Mouse (Mus musculus) stomach, embryonic 15.5 days (tissue): ENCODE measurements around the gene Snrpe. TPM values are rescaled to one million over a fixed set of nuclear protein-coding genes. Genes with fewer than 3 reads are reported as not detected.

Experiments
- ATAC-seq: fragments of 200-750 bp; cut with Nextera tagmentation; 2 replicates; pipeline ENCODE4 v1.8.0; 2017; ENCODE audit warnings: low read depth, moderate number of reproducible peaks, moderate TSS enrichment; ENCODE audit not compliant: insufficient read depth, low FRiP score
- H3K27ac ChIP-seq: fragments of 300-500 bp; sonication (generic); 2 replicates; pipeline ENCODE4 v1.5.1; 2015; ENCODE audit warnings: mild to moderate bottlenecking, inconsistent platforms
- H3K27me3 ChIP-seq: fragments of 300-500 bp; sonication (generic); replicated peaks from 2 replicates; pipeline ENCODE4 v1.6.1; 2015; ENCODE audit warnings: inconsistent platforms
- H3K36me3 ChIP-seq: fragments of 300-500 bp; sonication (generic); 2 replicates; pipeline ENCODE4 v1.6.1; 2015; ENCODE audit warnings: inconsistent platforms
- H3K4me1 ChIP-seq: fragments of 300-500 bp; sonication (generic); 2 replicates; pipeline ENCODE4 v1.6.1; 2015; ENCODE audit warnings: inconsistent platforms
- H3K4me2 ChIP-seq: fragments of 300-500 bp; sonication (generic); 2 replicates; pipeline ENCODE4 v1.6.1; 2015; ENCODE audit warnings: mild to moderate bottlenecking, inconsistent platforms
- H3K4me3 ChIP-seq: fragments of 300-500 bp; sonication (generic); replicated peaks from 2 replicates; pipeline ENCODE4 v1.5.1; 2015; ENCODE audit warnings: inconsistent platforms
- H3K9ac ChIP-seq: fragments of 300-500 bp; sonication (generic); 2 replicates; pipeline ENCODE4 v1.6.1; 2015; ENCODE audit warnings: inconsistent platforms
- H3K9me3 ChIP-seq: fragments of 300-500 bp; sonication (generic); 2 replicates; pipeline ENCODE4 v1.6.1; 2016; ENCODE audit warnings: inconsistent platforms
- WGBS: fragments of 180-500 bp; shearing (Covaris S2); methylation state at CpG from one replicate; pipeline ENCODE4 v1.1.7; 2015; 5-methylcytosine and 5-hydroxymethylcytosine counted together
- polyA plus RNA-seq: library from polyadenylated mRNA; unstranded; fragments of >200 nt; fragmentation: Nextera tagmentation; extraction: Ambion mirVana; gene quantifications from 2 replicates; pipeline ENCODE4 v1.2.1, GENCODE M21; 2015

Snrpe gene
- 574 and 580 TPM in 2 replicates for polyA plus RNA-seq

GRCm38 (mm10) chr1:133609771-133610502 is at the start of gene Snrpe:
TSS of gene Snrpe (minus strand) at chr1:133610291.
- Histone ChIP-seq H3K4me2 (peak within 1 kb of the TSS; percentile 62), H3K36me3 (peaks cover 37% of the 10 kb centered on the region), H3K27me3 (no peaks in the 10 kb centered on the region), H3K9ac (peak within 1 kb of the TSS; percentile 95), H3K9me3 (no peaks in the 10 kb centered on the region), H3K4me3 (peak within 1 kb of the TSS; percentile 97), H3K4me1 (no peaks in the 10 kb centered on the region), H3K27ac (peak within 1 kb of the TSS; percentile 93)
- under 1% methylated on average over 73 of the region's 73 CpGs for WGBS
- ATAC-seq: peak; percentile 98

GRCm38 (mm10) chr1:133658878-133659277 is 48.8 kb upstream of the Snrpe start:
- ATAC-seq: no peak
- H3K4me3 ChIP-seq: no peak overlapping the region; the same call in 1 of the 2 replicates
- no peak overlapping the region for H3K9ac ChIP-seq
- no peak overlapping the region for H3K27ac ChIP-seq
- peaks cover 37% of the 10 kb centered on the region for H3K4me1 ChIP-seq
- 81% methylated on average over 3 of the region's 3 CpGs for WGBS
- no peaks in the 10 kb centered on the region for H3K27me3 ChIP-seq
- peak overlapping the region; percentile 67; the same call in 1 of the 2 replicates for H3K4me2 ChIP-seq
- no peaks in the 10 kb centered on the region for H3K9me3 ChIP-seq
- H3K36me3 ChIP-seq: peaks cover 3% of the 10 kb centered on the region; the same call in 1 of the 2 replicates

GRCm38 (mm10) chr1:133656811-133657210 is 46.7 kb upstream of the Snrpe start:
- H3K36me3 ChIP-seq: peaks cover 3% of the 10 kb centered on the region; the same call in 1 of the 2 replicates
- no peak overlapping the region for H3K4me2 ChIP-seq
- H3K4me1 ChIP-seq: peaks cover 31% of the 10 kb centered on the region
- no peaks in the 10 kb centered on the region for H3K9me3 ChIP-seq
- no peak overlapping the region for H3K4me3 ChIP-seq
- 40% methylated on average over 5 of the region's 5 CpGs for WGBS
- H3K27ac ChIP-seq: no peak overlapping the region
- H3K27me3 ChIP-seq: no peaks in the 10 kb centered on the region
- no peak overlapping the region for H3K9ac ChIP-seq
- no peak for ATAC-seq

- no peak overlapping the region for H3K4me3 ChIP-seq
- no peak overlapping the region for H3K9ac ChIP-seq
- H3K27ac ChIP-seq: no peak overlapping the region
- 95% methylated on average over 1 of the region's 1 CpGs for WGBS
- no peaks in the 10 kb centered on the region for H3K27me3 ChIP-seq
- no peaks in the 10 kb centered on the region; the same call in 1 of the 2 replicates for H3K36me3 ChIP-seq
- H3K9me3 ChIP-seq: no peaks in the 10 kb centered on the region
- H3K4me1 ChIP-seq: peaks cover 11% of the 10 kb centered on the region
- no peak for ATAC-seq
- no peak overlapping the region for H3K4me2 ChIP-seq
These were observed 42.9 kb upstream of the Snrpe start for GRCm38 (mm10) chr1:133653033-133653432.

- Histone ChIP-seq H3K4me2 (no peak overlapping the region), H3K4me1 (no peaks in the 10 kb centered on the region), H3K27me3 (no peaks in the 10 kb centered on the region), H3K9ac (no peak overlapping the region), H3K36me3 (peaks cover 10% of the 10 kb centered on the region; the same call in 1 of the 2 replicates), H3K9me3 (no peaks in the 10 kb centered on the region), H3K4me3 (no peak overlapping the region), H3K27ac (no peak overlapping the region)
- ATAC-seq: no peak
- WGBS: 92% methylated on average over 7 of the region's 7 CpGs
These were observed 40.4 kb upstream of the Snrpe start for GRCm38 (mm10) chr1:133650288-133651055.

GRCm38 (mm10) chr1:133645652-133646051 is 35.6 kb upstream of the Snrpe start:
- H3K4me1 ChIP-seq: no peaks in the 10 kb centered on the region
- no peak overlapping the region for H3K9ac ChIP-seq
- no peak overlapping the region for H3K27ac ChIP-seq
- no peak overlapping the region for H3K4me3 ChIP-seq
- H3K27me3 ChIP-seq: no peaks in the 10 kb centered on the region
- peaks cover 42% of the 10 kb centered on the region for H3K36me3 ChIP-seq
- ATAC-seq: no peak
- WGBS: 86% methylated on average over 5 of the region's 5 CpGs
- H3K4me2 ChIP-seq: no peak overlapping the region
- no peaks in the 10 kb centered on the region for H3K9me3 ChIP-seq

- 84% methylated on average over 2 of the region's 2 CpGs for WGBS
- no peak for ATAC-seq
- H3K4me3 ChIP-seq: no peak overlapping the region
- H3K4me1 ChIP-seq: no peaks in the 10 kb centered on the region
- no peaks in the 10 kb centered on the region for H3K9me3 ChIP-seq
- H3K9ac ChIP-seq: no peak overlapping the region
- no peaks in the 10 kb centered on the region for H3K27me3 ChIP-seq
- peaks cover 59% of the 10 kb centered on the region for H3K36me3 ChIP-seq
- H3K27ac ChIP-seq: no peak overlapping the region
- H3K4me2 ChIP-seq: no peak overlapping the region
These were observed 31.1 kb upstream of the Snrpe start for GRCm38 (mm10) chr1:133641163-133641562.

GRCm38 (mm10) chr1:133638517-133638916 is 28.4 kb upstream of the Snrpe start:
- Histone ChIP-seq H3K27me3 (no peaks in the 10 kb centered on the region), H3K9me3 (no peaks in the 10 kb centered on the region), H3K4me2 (no peak overlapping the region), H3K4me1 (no peaks in the 10 kb centered on the region), H3K9ac (no peak overlapping the region), H3K27ac (no peak overlapping the region), H3K4me3 (no peak overlapping the region), H3K36me3 (peaks cover 56% of the 10 kb centered on the region)
- WGBS: 89% methylated on average over 6 of the region's 6 CpGs
- no peak for ATAC-seq

GRCm38 (mm10) chr1:133632168-133632567 is 22.1 kb upstream of the Snrpe start:
- no peak overlapping the region for H3K27ac ChIP-seq
- H3K27me3 ChIP-seq: no peaks in the 10 kb centered on the region
- no peak for ATAC-seq
- no peaks in the 10 kb centered on the region for H3K4me1 ChIP-seq
- WGBS: 87% methylated on average over 2 of the region's 2 CpGs
- no peak overlapping the region for H3K4me2 ChIP-seq
- H3K36me3 ChIP-seq: peaks cover 64% of the 10 kb centered on the region
- H3K9ac ChIP-seq: no peak overlapping the region
- H3K4me3 ChIP-seq: no peak overlapping the region
- H3K9me3 ChIP-seq: no peaks in the 10 kb centered on the region

- ATAC-seq: no peak
- Histone ChIP-seq H3K9me3 (no peaks in the 10 kb centered on the region), H3K4me1 (no peaks in the 10 kb centered on the region), H3K36me3 (peaks cover 61% of the 10 kb centered on the region), H3K27ac (no peak overlapping the region), H3K9ac (no peak overlapping the region), H3K4me3 (no peak overlapping the region), H3K27me3 (no peaks in the 10 kb centered on the region), H3K4me2 (no peak overlapping the region)
- WGBS: 76% methylated on average over 2 of the region's 2 CpGs
These were observed 15.0 kb upstream of the Snrpe start for GRCm38 (mm10) chr1:133625052-133625451.

- H3K27me3 ChIP-seq: no peaks in the 10 kb centered on the region
- no peak overlapping the region for H3K4me3 ChIP-seq
- no peak overlapping the region for H3K27ac ChIP-seq
- no peak overlapping the region for H3K4me2 ChIP-seq
- H3K36me3 ChIP-seq: peaks cover 42% of the 10 kb centered on the region
- WGBS: 60% methylated on average over 8 of the region's 8 CpGs
- no peaks in the 10 kb centered on the region for H3K9me3 ChIP-seq
- H3K4me1 ChIP-seq: no peaks in the 10 kb centered on the region
- ATAC-seq: peak; percentile 53; the same call in 1 of the 2 replicates
- H3K9ac ChIP-seq: no peak overlapping the region
These were observed 8.2 kb upstream of the Snrpe start for GRCm38 (mm10) chr1:133618311-133618710.

- no peak for ATAC-seq
- H3K36me3 ChIP-seq: peaks cover 38% of the 10 kb centered on the region
- no peaks in the 10 kb centered on the region for H3K9me3 ChIP-seq
- H3K9ac ChIP-seq: no peak overlapping the region
- H3K27me3 ChIP-seq: no peaks in the 10 kb centered on the region
- H3K4me2 ChIP-seq: no peak overlapping the region
- H3K4me1 ChIP-seq: no peaks in the 10 kb centered on the region
- 39% methylated on average over 2 of the region's 2 CpGs for WGBS
- H3K4me3 ChIP-seq: no peak overlapping the region
- no peak overlapping the region for H3K27ac ChIP-seq
These were observed 7.8 kb upstream of the Snrpe start for GRCm38 (mm10) chr1:133617908-133618307.
